Mouse (Mus musculus) G1E (cell line): ENCODE results near the gene Phtf2.

Experiments used
- CTCF ChIP-seq: IDR thresholded peaks from 2 replicates; pipeline ENCODE4 v1.5.1; 2012; ENCODE audit warnings: low read depth, low read length, inconsistent platforms, mixed read lengths
- GATA1 ChIP-seq: IDR thresholded peaks from 2 replicates; pipeline ENCODE4 v1.6.1; 2012; ENCODE audit warnings: borderline replicate concordance, low read length, inconsistent platforms, mixed read lengths

GRCm38 (mm10) chr5:20905437-20905836 is 23.5 kb upstream of the Phtf2 start:
- TF ChIP-seq CTCF, result no peak
- TF ChIP-seq GATA1, result no peak
